Mouse (Mus musculus) layer of hippocampus, postnatal 25 days (tissue): ENCODE data around the gene 1700012B07Rik. TPM values are rescaled to one million over a fixed set of nuclear protein-coding genes. Genes with fewer than 3 reads are reported as not detected.

Experiments
- DNase-seq, 2 experiments: peaks; one replicate each; pipeline ENCODE4 v3.0.0; 2022; ENCODE audit warnings: mixed read lengths in 2 of 2, low spot score in 1 of 2; ENCODE audit errors: extremely low spot score in 1 of 2
- total RNA-seq, 2 experiments: library from RNA; stranded (reverse); gene quantifications; 2 replicates each; pipeline ENCODE4 v1.2.3; 2021

Gene 1700012B07Rik
- total RNA-seq, 2 experiments from 2014 or later, result not detected

DNA sequence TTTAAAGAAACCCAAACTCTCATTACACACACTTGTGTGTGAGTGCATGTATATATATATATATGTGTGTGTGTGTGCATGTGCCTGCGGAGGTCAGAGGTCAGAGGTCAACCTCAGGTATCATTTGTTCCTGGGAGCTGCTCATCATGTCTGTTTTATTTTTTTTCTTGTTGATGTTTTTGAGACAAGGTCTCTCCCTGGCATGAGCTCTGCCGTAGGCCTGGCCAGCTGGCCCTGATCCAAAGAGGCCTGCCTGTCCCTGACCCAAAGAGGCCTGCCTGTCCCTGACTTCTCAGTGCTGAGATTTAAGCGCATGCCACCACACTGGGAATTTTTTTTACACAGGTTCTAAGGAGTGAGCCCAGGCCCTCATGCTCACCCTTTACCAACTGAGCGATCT is 24.1 kb upstream of the 1700012B07Rik start:
- DNase-seq, result no peak

DNA sequence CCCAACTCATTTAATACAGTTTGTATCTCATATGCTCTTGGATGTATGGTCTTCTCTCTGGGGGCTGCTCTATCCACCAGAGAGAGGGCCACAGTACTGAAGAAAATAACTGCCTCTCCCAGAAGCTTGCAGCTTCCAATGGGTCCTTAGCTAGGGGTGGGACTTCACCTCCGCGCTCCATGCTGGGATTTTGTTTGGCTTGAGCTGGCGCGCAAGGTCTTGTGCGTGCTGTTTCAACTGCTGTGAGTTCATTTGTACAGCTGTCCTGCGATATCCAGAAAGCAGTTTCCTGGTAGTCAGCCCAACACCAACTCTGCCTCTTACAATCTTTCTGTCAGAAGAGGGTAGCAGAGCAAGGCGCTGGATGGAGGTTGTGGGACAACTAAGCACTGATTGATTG is 18.5 kb upstream of the 1700012B07Rik start:
- no peak for DNase-seq

DNA sequence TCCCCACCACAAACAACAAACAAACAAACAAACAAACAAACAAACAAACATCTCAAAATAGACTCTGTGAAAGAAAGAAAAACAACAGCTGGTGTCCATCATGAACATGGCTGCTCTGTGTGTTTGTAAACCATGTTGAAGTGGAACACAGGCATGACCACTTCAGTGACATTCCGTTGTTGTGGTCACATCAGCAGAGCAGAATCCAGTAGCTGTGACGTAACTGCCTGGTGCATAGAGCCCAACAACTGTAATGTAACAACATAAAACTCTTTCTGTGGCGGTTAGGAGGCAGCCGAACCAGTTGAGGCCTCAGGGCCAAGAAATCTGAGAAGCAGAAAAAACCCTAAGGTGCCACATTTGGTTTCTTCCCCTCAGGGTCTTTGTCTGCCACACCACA is 17.8 kb upstream of the 1700012B07Rik start:
- DNase-seq, result no peak

DNA sequence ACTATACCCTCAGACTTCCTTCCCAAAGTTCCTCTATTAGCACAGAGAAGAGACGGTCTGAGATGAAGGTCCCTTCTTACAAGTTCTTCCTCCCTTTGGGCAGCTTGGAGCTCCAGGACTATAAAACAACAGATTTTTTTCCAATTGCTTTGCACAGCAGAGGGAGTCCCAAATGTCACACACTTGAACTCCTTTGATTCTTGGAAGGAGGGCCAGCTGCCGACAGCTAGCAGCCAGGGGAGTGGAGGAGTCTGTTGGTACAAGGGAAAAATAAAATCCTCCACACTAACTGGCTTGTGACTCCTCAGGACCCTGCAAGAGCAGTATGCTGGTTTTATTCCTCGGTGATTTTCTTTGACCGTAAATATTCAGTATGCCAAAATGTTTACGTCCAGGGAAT is 16.6 kb upstream of the 1700012B07Rik start:
- DNase-seq, result no peak

DNA sequence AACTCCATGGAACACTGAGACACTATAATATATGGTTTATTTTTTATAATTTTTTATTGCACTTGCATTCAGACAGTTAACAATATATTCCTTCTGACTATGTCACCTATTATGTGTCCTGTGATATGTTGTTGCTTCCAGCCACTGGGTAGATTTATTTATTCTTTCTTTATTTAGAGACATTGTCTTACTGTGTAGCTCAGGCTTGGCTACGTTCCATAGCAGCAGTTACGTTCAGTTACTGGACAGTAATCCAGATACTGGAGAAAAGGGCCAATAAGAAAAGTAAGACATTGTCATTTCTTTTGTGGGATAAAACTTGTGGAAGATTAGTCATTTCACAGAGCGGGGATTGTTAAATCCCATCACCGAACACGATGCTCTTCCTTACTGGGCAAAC is 2.5 kb upstream of the 1700012B07Rik start:
- no peak for DNase-seq

DNA sequence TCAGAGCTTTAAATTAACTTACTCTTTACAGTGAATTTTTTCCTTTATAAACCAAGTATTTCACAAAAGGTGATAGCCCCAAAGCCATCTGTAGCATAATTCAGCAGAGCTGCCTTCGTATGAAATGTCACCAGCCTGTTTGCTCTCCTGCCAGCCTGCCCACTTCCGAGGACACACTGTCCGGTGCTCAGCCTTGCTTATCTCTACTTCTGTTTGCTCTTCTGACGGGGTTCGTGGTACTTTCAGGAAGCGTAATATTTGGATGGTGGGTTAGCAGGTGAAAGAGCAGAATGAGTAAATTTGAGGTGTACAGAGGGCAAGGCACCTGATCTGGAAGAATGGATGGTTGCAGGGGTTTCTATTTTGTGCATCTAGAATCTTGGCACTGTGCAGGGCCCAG is 5.6 kb downstream of the 1700012B07Rik start:
- no peak for DNase-seq

DNA sequence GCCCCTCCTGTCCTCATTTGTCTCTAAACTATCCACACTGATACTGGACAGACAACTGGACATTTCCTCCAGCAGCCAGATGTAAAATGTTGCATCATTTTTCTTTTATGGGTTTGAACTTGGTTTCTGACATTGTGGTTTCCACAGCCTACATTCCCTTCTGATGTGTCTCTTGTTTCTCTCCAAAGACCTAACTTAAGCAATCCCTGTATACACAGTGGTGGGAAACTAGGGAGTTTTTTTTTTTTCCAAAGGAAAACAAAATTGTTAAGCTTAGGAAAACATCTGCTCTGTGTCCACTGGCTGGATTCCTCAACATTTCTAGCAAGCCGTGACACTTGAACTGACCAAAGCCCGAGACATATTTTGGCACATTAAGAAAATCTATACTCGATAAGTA is 10.4 kb downstream of the 1700012B07Rik start:
- no peak for DNase-seq

DNA sequence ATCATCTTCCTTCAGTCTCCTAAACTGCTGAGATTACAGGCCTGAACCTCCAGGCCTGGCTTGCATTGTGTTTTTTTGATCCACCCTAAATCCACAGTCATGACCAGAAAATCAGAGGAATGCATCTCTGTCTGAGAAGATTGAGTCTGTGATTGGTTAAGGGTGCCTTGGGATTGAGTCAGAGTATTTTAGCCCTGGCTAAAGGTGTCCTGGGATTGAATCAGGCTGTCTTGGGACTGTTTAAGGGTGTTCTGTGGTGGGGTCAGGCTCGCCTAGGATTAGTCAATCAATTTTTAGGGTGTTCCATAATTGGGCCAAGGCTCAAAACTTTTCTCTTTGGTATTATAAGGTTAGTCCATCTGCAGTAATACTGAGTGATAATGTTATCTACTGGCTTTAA is 10.9 kb downstream of the 1700012B07Rik start:
- no peak for DNase-seq

DNA sequence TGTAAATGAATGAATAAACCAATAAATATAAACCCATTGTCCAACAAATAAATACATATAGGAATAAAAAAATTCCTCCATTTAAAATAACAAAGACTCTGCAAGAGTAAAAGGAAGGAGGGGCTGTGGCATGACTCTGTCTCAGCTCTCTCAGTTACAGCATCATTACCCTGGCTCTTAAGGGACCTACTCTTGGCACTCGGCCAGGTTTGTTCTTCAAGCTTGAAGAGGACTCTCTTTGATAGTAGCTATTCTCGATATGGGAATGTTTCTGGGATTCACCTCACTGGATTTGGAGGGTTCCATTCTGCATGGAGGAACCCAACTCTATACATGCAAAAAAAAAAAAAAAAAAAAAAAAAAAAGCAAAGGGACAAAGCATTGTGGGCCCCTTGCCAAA is 16.1 kb downstream of the 1700012B07Rik start:
- no peak for DNase-seq

DNA sequence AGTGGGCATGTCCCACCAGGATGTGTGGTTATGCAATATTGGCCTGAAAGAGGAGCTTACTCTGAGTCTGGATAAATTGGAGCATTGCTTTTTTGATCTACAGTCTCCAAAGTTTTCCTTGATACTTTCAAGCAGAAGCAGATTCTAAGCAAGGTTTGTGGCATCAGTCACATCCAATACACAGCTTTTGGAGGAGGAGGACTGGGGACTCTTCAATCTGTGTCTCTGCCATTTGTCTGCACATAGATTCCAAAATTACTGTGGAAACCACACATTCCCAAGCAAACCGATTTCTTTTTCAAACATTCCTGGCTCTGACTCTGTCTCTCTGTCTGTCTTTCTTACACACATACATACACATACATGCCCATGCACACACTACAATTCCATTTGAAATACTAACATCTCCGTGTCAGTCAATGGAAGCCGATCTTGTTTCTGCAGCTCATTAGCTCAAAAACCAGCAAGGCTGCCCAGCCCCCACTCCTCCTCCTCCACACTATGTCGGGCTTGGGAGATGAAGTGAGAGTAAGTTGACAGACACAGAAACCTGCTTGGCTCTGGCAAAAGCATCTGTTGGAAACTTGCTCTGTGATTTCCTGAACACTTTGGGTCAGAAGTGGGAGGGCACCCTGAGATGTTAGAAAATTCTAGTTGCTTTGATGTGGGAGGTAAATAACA is 18.5 kb downstream of the 1700012B07Rik start:
- peak in 1 of 2 experiments; percentile 13 for DNase-seq

DNA sequence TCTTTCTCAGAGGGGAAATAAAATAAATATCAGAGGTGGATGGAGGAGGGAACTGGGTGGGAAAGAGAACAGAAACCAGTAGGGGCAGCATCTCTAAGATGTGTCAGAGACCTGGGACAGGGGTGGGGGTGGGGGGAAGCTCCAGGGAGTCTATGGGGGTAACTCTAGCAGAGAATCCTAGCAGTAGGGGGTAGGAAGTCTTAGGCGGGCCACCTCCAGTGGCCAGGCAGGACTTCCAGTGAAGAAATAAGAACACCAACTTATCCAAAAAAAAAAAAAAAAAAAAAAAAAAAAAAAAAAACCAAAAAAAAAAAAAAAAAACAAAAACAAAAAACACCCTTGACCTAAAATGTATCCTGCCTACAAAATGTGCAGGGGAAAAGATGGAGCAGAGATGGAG is 26.3 kb downstream of the 1700012B07Rik start:
- DNase-seq, result no peak

DNA sequence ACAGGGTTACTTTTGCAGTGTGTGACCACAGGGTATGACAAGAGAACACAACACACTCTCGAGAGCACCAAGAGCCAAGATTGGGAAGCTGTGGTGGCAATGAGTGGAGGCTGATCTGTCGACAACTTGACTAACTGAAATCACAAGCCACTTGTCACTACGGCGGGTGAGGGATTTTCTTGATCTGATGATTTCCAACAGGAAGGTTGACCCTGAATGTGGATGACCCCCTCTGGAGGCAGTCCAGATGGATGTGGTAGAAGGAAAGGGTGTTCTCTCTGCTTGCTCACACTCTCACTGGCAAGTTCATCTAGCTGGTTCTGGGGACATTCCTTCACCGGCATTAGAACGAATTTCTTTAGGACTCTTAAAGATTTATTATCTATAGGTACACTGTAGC is 30.3 kb downstream of the 1700012B07Rik start:
- DNase-seq, result no peak

DNA sequence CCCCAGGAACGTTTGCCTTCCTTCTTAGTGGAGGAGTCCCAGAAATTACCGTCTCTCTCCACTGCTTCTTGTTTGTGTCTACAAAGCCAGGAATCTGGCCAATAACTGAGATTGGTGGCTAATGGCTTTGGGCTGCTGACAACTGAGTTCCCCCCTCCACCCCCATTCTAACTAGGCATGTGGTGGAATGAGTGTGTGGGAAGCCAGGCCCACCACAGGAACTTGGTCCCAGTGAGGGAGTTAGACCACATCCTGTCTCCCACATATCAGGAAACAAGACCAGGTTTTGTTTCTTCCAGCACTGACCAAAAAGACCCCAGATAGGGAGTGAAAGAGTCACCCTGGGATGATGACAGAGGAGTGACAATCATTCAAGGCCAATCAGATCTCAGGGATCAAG is 32.3 kb downstream of the 1700012B07Rik start:
- DNase-seq, result no peak

DNA sequence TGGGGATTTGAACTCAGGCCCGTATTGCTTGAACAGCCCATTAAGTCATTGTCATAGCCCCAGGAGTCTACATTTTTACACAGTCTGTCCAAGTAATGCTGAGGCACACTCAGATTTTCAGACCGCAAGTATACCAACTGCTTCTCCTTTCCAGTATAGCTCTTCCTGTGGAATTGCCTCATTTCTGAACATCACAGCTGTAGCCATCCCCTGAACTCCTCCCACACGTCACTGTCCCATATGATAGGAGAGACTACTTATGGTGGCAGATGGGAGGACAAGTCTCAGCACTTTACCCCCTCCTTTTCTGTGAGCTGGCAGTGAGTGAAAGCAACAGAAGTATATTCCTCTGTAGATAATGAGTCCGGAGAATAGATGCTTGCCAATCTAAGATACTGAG is 34.3 kb downstream of the 1700012B07Rik start:
- no peak for DNase-seq

DNA sequence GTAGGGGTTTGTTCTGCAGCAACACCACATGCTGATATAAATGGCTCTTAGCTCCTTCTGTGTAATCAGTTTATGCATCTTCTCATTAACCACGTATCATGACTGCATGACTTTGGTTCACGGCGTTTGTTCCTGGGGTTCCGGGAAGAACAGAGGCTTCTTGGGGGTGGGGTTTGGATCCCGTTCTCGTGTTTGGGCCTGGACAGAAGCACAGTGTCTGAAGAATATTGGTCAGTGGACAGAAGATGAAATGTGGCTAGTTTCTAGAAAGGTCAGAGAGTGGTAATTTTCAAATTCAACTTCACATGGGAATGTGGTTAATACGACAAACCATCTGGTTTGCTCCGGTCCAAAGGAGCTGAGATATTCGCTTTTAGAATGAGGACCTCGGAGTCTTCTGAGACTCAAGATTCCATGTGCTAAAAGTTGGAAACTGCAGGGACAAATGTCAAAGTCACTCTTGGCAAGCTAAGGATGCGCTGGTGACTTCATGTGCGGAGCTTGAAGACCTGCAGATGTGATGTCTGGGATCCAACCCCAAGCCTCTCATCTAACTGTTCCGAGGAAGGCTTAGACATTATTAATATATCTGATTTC is 35.3 kb downstream of the 1700012B07Rik start:
- no peak for DNase-seq

DNA sequence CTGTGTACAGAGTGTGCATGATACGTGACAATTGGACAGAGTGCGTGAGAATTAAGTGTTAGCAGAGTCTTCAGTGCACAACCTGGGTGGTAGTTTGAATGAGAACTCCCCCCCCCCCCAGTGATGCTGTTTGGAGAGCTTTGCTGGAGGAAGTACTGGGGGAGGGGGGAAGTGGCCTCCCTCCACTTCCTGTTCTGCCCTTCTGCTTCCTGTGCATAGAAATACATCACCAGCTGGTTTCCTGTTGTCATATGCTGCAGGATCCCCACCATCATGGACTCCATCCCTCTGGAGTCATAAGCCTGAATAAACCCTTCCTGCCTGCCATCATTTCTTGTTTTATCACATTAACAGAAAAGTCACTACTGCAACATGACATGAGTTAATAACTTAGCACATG is 35.9 kb downstream of the 1700012B07Rik start:
- no peak for DNase-seq

DNA sequence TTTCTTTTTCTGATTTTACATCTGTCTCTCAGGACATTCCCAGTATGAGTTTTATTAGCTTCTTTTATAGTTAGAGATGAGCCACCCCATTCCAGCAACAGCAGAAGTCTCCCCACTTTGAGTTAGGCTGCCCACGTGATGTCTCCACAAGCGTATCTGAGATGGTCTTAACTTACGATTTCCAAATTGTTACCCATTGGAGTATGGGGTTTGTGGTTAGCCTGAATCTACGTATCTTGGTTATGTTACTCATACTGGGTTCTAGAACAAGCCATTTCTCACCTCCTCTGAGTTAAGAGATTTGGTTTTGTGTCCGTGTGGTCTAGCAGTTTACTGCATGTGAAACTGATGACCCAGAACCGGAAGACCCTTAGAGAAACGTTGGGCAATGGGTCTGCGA is 37.6 kb downstream of the 1700012B07Rik start:
- no peak for DNase-seq

DNA sequence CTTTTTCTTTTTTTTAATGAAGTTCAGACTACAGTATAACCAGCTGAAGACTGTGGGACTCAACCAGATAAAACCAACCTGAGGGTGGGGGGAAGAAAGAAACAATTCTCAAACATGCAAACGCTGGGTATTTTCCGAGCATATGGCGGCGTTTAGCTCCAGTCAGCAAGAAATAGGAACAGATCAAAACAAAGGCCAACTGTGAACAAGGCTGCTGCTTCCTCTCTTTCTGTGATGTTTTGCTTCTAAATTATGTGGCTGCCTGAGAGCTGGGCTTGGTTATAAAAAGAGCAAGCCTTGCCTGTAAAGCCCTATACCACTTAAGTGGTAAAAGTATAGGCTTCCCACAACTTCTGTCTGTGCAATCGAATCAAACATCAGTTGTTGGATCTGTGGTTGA is 42.5 kb downstream of the 1700012B07Rik start:
- DNase-seq, result no peak

DNA sequence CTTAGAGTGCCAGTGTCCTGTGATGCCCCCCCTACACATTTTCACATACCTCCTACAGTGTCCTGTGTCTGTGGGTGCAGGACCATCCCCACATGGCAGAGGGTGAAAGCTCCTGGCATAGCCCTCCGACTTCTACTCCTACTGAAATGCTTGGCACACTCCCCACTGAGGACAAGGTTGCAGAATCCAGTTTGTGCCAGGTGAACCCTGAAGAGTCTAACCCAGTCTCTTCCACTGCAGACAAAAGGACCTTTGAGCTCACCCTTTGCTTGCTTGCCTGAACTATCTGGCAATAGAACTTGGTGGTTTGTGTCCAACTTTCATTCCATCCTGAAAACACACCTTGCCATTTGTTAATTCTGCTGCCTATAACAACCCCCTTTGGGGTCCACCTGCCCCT is 56.5 kb downstream of the 1700012B07Rik start:
- DNase-seq, result no peak

DNA sequence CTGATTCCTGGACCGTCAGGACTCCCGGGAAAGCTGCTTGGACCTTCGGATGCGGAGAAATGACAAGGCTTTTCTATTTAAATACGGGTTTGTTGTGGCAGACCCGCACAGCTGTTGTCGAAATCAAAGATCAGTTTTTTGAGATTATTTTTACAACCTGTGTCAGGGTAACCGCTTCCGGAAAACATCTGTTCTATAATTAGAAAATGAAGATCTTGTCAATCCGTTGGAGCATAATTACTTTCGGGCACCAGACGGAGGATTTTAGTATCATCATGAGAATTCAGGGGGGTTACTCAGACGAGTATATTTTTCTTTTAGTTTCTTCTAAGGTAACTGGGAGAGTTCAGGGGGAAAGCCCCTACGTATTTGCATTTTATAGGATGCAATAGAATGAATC is 57.7 kb downstream of the 1700012B07Rik start:
- DNase-seq, result no peak

DNA sequence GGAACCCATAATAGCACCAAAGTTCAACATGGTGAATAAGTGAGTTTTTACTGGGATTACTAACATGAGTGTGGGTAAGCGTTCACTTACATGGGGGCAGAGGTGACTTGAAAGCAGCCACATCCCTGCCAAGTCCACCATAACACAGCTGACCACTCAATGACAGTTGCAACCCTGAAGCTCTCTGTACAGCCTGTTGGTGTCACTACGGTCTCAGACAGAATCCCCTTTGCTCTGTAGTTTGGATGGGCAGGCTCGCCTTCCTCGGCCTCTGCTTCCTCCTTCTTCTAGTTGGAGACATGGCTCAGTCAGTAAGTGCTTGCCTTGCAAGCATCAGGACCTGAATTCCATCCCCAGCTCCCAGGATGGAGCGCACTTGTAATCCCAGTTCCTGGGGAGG is 58.8 kb downstream of the 1700012B07Rik start:
- no peak for DNase-seq

DNA sequence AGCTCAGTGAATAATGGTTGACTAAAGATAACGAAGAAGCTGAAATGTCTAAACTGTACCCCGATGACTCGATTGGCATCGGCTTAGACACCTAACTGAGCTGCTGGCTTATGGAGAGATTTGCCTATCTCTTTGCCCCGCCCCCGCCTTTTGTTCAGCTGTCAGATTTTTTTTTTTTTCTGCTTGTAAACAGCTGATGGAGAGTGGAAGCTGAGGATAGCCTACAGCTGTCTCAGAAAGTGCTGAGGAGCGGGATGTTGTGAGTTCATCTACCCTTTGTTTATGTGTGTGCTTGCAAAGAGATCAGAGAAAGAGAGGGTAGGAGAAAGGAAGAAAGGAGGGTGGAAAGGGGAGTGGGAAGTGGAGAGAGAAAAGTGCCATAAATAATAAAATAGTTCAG is 67.8 kb downstream of the 1700012B07Rik start:
- DNase-seq, result no peak
